Mouse (Mus musculus) kidney, adult 2 months (tissue): Measurements from ENCODE around the gene Agmo.

Experiments used
- CTCF ChIP-seq: fragments of 200-500 bp; conservative IDR thresholded peaks from 2 replicates; pipeline ENCODE4 v1.5.1; 2011; ENCODE audit warnings: low read depth, mild to moderate bottlenecking, control low read depth, low read length, moderate library complexity, mixed read lengths; ENCODE audit not compliant: insufficient read depth, insufficient read length
- POLR2A ChIP-seq: fragments of 200-500 bp; IDR thresholded peaks from one replicate; pipeline ENCODE4 v1.6.1; 2011; ENCODE audit warnings: low read depth, low read length, control low read depth

GRCm38 (mm10) chr12:37344225-37344624, 102.8 kb downstream of the Agmo start:
- TF ChIP-seq CTCF (no peak), POLR2A (no peak)
